Mouse (Mus musculus): ENCODE results near the gene Myo16. TPM values are rescaled to one million over a fixed set of nuclear protein-coding genes. Genes with fewer than 3 reads are reported as not detected.

Gene Myo16
- total RNA-seq, 4 experiments from 2014 or later: 18.7 to 22.9 (median 20.2) TPM

GRCm38 (mm10) chr8:10174841-10175680 is 21.4 kb downstream of the Myo16 start:
- no peak for DNase-seq (ENCODE audit: low spot score in 2 of 2)

- no peak for DNase-seq (ENCODE audit: low spot score in 2 of 2)
Measured at GRCm38 (mm10) chr8:10175976-10176375, 22.3 kb downstream of the Myo16 start.

GRCm38 (mm10) chr8:10177131-10177530 is 23.4 kb downstream of the Myo16 start:
- no peak for DNase-seq (ENCODE audit: low spot score in 2 of 2)

- no peak for DNase-seq (ENCODE audit: low spot score in 2 of 2)
Measured at GRCm38 (mm10) chr8:10178986-10179385, 25.3 kb downstream of the Myo16 start.

- no peak for DNase-seq (ENCODE audit: low spot score in 2 of 2)
Measured at GRCm38 (mm10) chr8:10190607-10191006, 36.9 kb downstream of the Myo16 start.

- peak; percentile 19 to 41 for DNase-seq (ENCODE audit: low spot score in 2 of 2)
Measured at GRCm38 (mm10) chr8:10198164-10198563, 44.5 kb downstream of the Myo16 start.

GRCm38 (mm10) chr8:10199301-10199700 is 45.6 kb downstream of the Myo16 start:
- no peak for DNase-seq (ENCODE audit: low spot score in 2 of 2)

GRCm38 (mm10) chr8:10200042-10200441 is 46.3 kb downstream of the Myo16 start:
- no peak for DNase-seq (ENCODE audit: low spot score in 2 of 2)

- no peak for DNase-seq (ENCODE audit: low spot score in 2 of 2)
Measured at GRCm38 (mm10) chr8:10215023-10215422, 61.3 kb downstream of the Myo16 start.

GRCm38 (mm10) chr8:10219761-10220276 is 66.1 kb downstream of the Myo16 start:
- DNase-seq (ENCODE audit: low spot score in 2 of 2): no peak

GRCm38 (mm10) chr8:10222770-10223169 is 69.1 kb downstream of the Myo16 start:
- no peak for DNase-seq (ENCODE audit: low spot score in 2 of 2)

GRCm38 (mm10) chr8:10223528-10224194 is 70.0 kb downstream of the Myo16 start:
- DNase-seq (ENCODE audit: low spot score in 2 of 2): no peak

- DNase-seq (ENCODE audit: low spot score in 2 of 2): no peak
Measured at GRCm38 (mm10) chr8:10224305-10224971, 70.7 kb downstream of the Myo16 start.

- no peak for DNase-seq (ENCODE audit: low spot score in 2 of 2)
Measured at GRCm38 (mm10) chr8:10225018-10225417, 71.3 kb downstream of the Myo16 start.

- DNase-seq (ENCODE audit: low spot score in 2 of 2): peak; percentile 20 to 40
Measured at GRCm38 (mm10) chr8:10230746-10231369, 77.1 kb downstream of the Myo16 start.

GRCm38 (mm10) chr8:10234516-10234915 is 80.8 kb downstream of the Myo16 start:
- DNase-seq (ENCODE audit: low spot score in 2 of 2): no peak

GRCm38 (mm10) chr8:10243344-10243743 is 89.6 kb downstream of the Myo16 start:
- no peak for DNase-seq (ENCODE audit: low spot score in 2 of 2)

GRCm38 (mm10) chr8:10249156-10249555 is 95.4 kb downstream of the Myo16 start:
- no peak for DNase-seq (ENCODE audit: low spot score in 2 of 2)

GRCm38 (mm10) chr8:10255741-10256140 is 102.0 kb downstream of the Myo16 start:
- no peak for DNase-seq (ENCODE audit: low spot score in 2 of 2)

GRCm38 (mm10) chr8:10256563-10256962 is 102.9 kb downstream of the Myo16 start:
- DNase-seq (ENCODE audit: low spot score in 2 of 2): no peak

- no peak for DNase-seq (ENCODE audit: low spot score in 2 of 2)
Measured at GRCm38 (mm10) chr8:10270094-10270493, 116.4 kb downstream of the Myo16 start.
